Mouse (Mus musculus): ENCODE data around the gene Cpt1c. TPM values are rescaled to one million over a fixed set of nuclear protein-coding genes. Genes with fewer than 3 reads are reported as not detected.

The Cpt1c gene
- total and polyA plus RNA-seq, 3 experiments, result 4.5 to 12.7 (median 10.2) TPM

DNA sequence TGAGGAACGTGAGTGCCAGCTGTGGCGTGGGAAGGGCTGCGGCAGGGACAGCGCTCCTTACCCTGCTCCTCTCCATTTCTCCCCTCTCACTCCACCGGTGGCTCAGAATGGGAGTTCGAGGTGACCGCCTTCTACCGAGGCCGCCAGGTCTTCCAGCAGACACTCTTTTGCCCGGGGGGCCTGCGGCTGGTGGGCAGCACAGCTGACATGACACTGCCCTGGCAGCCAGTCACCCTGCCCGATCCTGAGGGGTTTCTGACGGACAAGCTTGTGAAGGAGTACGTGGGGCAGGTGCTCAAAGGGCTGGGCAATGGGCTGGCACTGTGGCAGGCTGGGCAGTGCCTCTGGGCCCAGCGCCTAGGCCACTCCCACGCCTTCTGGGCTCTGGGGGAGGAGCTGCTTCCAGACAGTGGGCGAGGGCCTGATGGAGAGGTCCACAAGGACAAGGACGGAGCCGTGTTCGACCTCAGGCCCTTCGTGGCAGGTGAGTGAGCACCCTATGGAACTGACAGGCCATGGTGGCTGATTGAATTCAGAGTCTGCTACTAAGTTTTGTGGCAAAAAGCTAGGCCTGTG is 26.0 kb upstream of the Cpt1c start:
- dilution Hi-C loops (cut with MboI; ENCODE audit: extremely low pct_ligation_motif_present, extremely low pct_unique_long_range_greater_than_20kb, low sequenced_read_pairs), result no loop called here
- H3K27ac ChIP-seq (ENCODE audit: insufficient read depth, low read depth), result no peak overlapping the region
- in situ Hi-C loops (cut with MboI; ENCODE audit: low pct_ligation_motif_present, low pct_unique_long_range_greater_than_20kb, low sequenced_read_pairs), result no loop called here

DNA sequence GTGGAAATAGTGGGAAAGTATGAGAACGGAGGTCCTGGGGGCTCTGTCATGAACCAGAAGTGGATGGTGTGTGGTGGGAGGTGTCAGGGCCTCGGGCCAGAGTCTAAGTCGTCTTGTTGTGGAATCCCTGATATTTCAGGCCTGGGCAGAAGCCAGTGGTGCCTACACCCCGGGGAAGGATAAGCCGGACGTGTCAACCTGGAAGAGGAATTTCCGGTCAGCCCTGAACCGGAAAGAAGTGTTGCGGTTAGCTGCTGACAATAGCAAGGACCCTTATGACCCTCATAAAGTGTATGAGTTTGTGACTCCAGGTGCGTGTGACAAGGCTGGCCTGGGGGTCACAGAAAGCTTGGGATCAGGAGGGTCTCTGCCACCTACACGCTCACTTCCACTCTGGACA is 25.1 kb upstream of the Cpt1c start:
- Histone ChIP-seq H3K4me1 (ENCODE audit: control insufficient read depth in 1 of 2, insufficient read depth in 2 of 2) (peaks cover 3 to 28% of the 10 kb centered on the region in 2 experiments; a peak in 3 of 4 replicates), H3K9me3 (replicated peaks; ENCODE audit: low read length) (no peaks in the 10 kb centered on the region), H3K36me3 (replicated peaks in 1 of 2; ENCODE audit: control insufficient read depth in 1 of 2, insufficient read depth in 1 of 2, low read length in 1 of 2) (peaks cover 48 to 64% of the 10 kb centered on the region in 2 experiments), H3K79me2 (replicated peaks; ENCODE audit: control insufficient read depth, extremely low read depth, insufficient read depth, poor library complexity, severe bottlenecking) (peaks cover 23% of the 10 kb centered on the region), H3K27me3 (replicated peaks) (no peaks in the 10 kb centered on the region), H3K4me3 (replicated peaks in 1 of 3; ENCODE audit: low read depth in 2 of 3, low read length in 2 of 3, poor library complexity in 1 of 3) (no peak overlapping the region), H3K9ac (ENCODE audit: insufficient read depth, low read depth) (no peak overlapping the region), H3K27ac (ENCODE audit: insufficient read depth, low read depth) (no peak overlapping the region), H3K4me2 (ENCODE audit: insufficient read depth, low read depth, poor library complexity, severe bottlenecking) (no peak overlapping the region)
- dilution Hi-C loops (cut with MboI; ENCODE audit: extremely low pct_ligation_motif_present, extremely low pct_unique_long_range_greater_than_20kb, low sequenced_read_pairs) (no loop called here), in situ Hi-C loops (cut with MboI; ENCODE audit: low pct_ligation_motif_present, low pct_unique_long_range_greater_than_20kb, low sequenced_read_pairs) (no loop called here)
- no peak for TF ChIP-seq MEF2A (IDR thresholded peaks at IDR 0.05; ENCODE audit: borderline replicate concordance, low read depth, low read length)
- no peak for TF ChIP-seq MXI1 (IDR thresholded peaks at IDR 0.05; ENCODE audit: low read depth, low read length)
- TF ChIP-seq EP300 (IDR thresholded peaks at IDR 0.05; ENCODE audit: low read length), result no peak
- TF ChIP-seq GABPA (IDR thresholded peaks at IDR 0.05; ENCODE audit: insufficient replicate concordance, low read depth, low read length), result no peak
- TF ChIP-seq SMC3 (IDR thresholded peaks at IDR 0.05; ENCODE audit: low read depth, low read length), result no peak
- TF ChIP-seq MAX (IDR thresholded peaks at IDR 0.05; ENCODE audit: low read length), result no peak
- no peak for TF ChIP-seq ELF1 (IDR thresholded peaks at IDR 0.05; ENCODE audit: low read depth, low read length)
- no peak for TF ChIP-seq POLR2AphosphoS2 (IDR thresholded peaks at IDR 0.05; ENCODE audit: low read depth, low read length)
- TF ChIP-seq RAD21 (IDR thresholded peaks at IDR 0.05; ENCODE audit: low read depth, low read length), result no peak
- TF ChIP-seq IRF4 (IDR thresholded peaks at IDR 0.05; ENCODE audit: low read depth, low read length), result no peak
- TF ChIP-seq USF2 (conservative IDR thresholded peaks at IDR 0.05; ENCODE audit: low read depth, low read length), result no peak
- TF ChIP-seq MYC (IDR thresholded peaks at IDR 0.05; ENCODE audit: low read depth, low read length), result no peak
- TF ChIP-seq UBTF (IDR thresholded peaks at IDR 0.05; ENCODE audit: low read depth, low read length), result no peak
- TF ChIP-seq TBP (conservative IDR thresholded peaks at IDR 0.05; ENCODE audit: low read depth, low read length), result no peak
- TF ChIP-seq ZKSCAN1 (IDR thresholded peaks at IDR 0.05; ENCODE audit: borderline replicate concordance, low read depth, low read length), result no peak
- no peak for TF ChIP-seq POLR2A (IDR thresholded peaks at IDR 0.05; ENCODE audit: low read depth, low read length)
- no peak for TF ChIP-seq CHD1 (IDR thresholded peaks at IDR 0.05; ENCODE audit: low read depth, low read length)
- no peak for DNase-seq (ENCODE audit: extremely low read depth)

More for the DNA sequence above, 26.0 kb upstream of the Cpt1c start:
- peaks cover 3 to 25% of the 10 kb centered on the region in 2 experiments; a peak in 3 of 4 replicates for H3K4me1 ChIP-seq (ENCODE audit: control insufficient read depth in 1 of 2, insufficient read depth in 2 of 2)
- DNase-seq (ENCODE audit: extremely low read depth), result no peak
- H3K27me3 ChIP-seq (replicated peaks), result no peaks in the 10 kb centered on the region
- H3K4me3 ChIP-seq (replicated peaks in 1 of 3; ENCODE audit: low read depth in 2 of 3, low read length in 2 of 3, poor library complexity in 1 of 3), result no peak overlapping the region
- H3K9ac ChIP-seq (ENCODE audit: insufficient read depth, low read depth), result no peak overlapping the region
- H3K4me2 ChIP-seq (ENCODE audit: insufficient read depth, low read depth, poor library complexity, severe bottlenecking), result no peak overlapping the region
- no peaks in the 10 kb centered on the region for H3K9me3 ChIP-seq (replicated peaks; ENCODE audit: low read length)
- H3K79me2 ChIP-seq (replicated peaks; ENCODE audit: control insufficient read depth, extremely low read depth, insufficient read depth, poor library complexity, severe bottlenecking), result peaks cover 23% of the 10 kb centered on the region
- TF ChIP-seq HCFC1 (IDR thresholded peaks at IDR 0.05; ENCODE audit: low read depth, low read length) (no peak), ZMIZ1 (IDR thresholded peaks at IDR 0.05; ENCODE audit: low read depth, low read length) (peak; percentile 57; the same call in 1 of the 2 replicates), CHD1 (IDR thresholded peaks at IDR 0.05; ENCODE audit: low read depth, low read length) (no peak), MYC (IDR thresholded peaks at IDR 0.05; ENCODE audit: low read depth, low read length) (no peak), EP300 (IDR thresholded peaks at IDR 0.05; ENCODE audit: low read length) (no peak), RCOR1 (conservative IDR thresholded peaks at IDR 0.05; ENCODE audit: low read depth, low read length) (no peak)
- H3K36me3 ChIP-seq (replicated peaks in 1 of 2; ENCODE audit: control insufficient read depth in 1 of 2, insufficient read depth in 1 of 2, low read length in 1 of 2), result peaks cover 52 to 62% of the 10 kb centered on the region in 2 experiments

All from CH12.LX (cell line).